Comparison of ENCODE assay signal across 17 mouse cellular contexts in the genomic region with DNA sequence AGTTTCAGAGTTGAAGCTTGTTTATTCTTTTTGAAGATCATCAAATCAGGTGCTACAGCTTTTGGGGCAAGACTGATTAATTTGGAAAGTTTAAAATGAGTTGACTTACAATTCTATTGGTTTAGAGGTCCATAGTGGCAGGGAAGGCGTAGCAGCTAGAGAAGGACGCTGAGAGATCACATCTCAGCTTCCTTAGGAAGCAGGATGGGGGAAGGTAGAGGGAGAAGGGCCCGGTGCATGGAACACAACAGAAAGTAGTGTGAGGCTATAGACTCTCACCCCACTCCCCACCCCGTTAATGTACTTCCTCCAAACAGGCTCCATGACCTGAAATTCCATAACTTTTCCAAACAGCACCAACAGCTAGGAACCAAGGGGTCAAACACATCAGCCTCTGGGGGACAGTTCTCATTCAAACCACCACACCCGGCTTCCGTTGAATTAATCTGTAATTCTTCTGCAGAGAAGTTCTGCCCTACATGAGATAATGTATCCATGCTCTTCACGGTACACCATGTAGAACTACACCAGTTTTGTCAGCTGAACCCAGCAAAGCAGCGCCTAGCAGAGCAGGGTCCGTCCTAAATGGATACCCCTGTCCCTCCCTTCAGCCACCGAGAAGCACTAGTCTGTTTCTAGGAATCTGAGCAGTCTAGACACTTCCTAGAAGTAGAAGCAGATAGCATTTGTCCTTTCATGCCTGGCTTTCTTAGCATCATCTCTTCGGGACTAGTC. TPM values are rescaled to one million over a fixed set of nuclear protein-coding genes. Genes with fewer than 3 reads are reported as not detected.
DNase-seq lines count a peak whose midpoint lies in the region; ATAC-seq and TF ChIP-seq lines count a peak whose summit lies in the region.
"Had no signal": no experiment of that assay in that cellular context is flagged by ENCODE, and none has a peak within 500 bp of the region (broad histone marks: within the 10 kb centered on the region; RNA-seq: fewer than 3 reads in every experiment).

No protein-coding gene starts in this region.

- no peak overlapping the region for H3K27ac ChIP-seq in kidney, adult 2 months (ENCODE audit: insufficient read depth, low read depth, low read length)
- H3K27ac ChIP-seq: limb, embryonic 13.5 days had no signal

- TF ChIP-seq CTCF in kidney, adult 2 months (conservative IDR thresholded peaks at IDR 0.05; ENCODE audit: insufficient read depth, insufficient read length, low read depth, low read length): no peak

- ATAC-seq in megakaryocyte, adult 5-6 weeks (ENCODE audit: poor library complexity, severe bottlenecking): no peak
- ATAC-seq in inflammation-experienced regulatory T-cells, adult 6 months: peak; percentile 64
- peak; percentile 54 for ATAC-seq in megakaryocyte progenitor cell, adult 5-6 weeks (replicated peaks; ENCODE audit: poor library complexity)
- ATAC-seq: hindbrain, embryonic 16.5 days; lung, postnatal 0 days; Patski had no signal

- 73% methylated on average over 11 of the region's 11 CpGs for WGBS in kidney, adult 2 months

- TF ChIP-seq POLR2A in kidney, adult 2 months (IDR thresholded peaks at IDR 0.05; ENCODE audit: low read depth, low read length): no peak

- H3K4me3 ChIP-seq in megakaryocyte, embryonic 14.5 days (replicated peaks): peak overlapping the region; percentile 87
- no peak overlapping the region for H3K4me3 ChIP-seq in kidney, adult 2 months (ENCODE audit: insufficient read depth, low read depth, low read length)
- H3K4me3 ChIP-seq: limb, embryonic 13.5 days had no signal

- peak; percentile 68 for DNase-seq in c-Kit-negative CD71-positive TER-119-positive erythroid progenitor cells, embryonic 14.5 days (ENCODE audit: low read depth, low spot score)
- DNase-seq in kidney, adult 2 months: no peak
- DNase-seq in kidney, adult 9 months: no peak
- no peak for DNase-seq in adrenal gland, postnatal 36 days
- DNase-seq: cerebellum, adult 9-10 months; gastrocnemius, postnatal 14 days; right cerebral cortex, adult 18-20 months; spleen, adult 18-20 months; thymus, postnatal 36 days had no signal

- peaks cover 70% of the 10 kb centered on the region for H3K36me3 ChIP-seq in megakaryocyte, embryonic 14.5 days (replicated peaks; ENCODE audit: low read length)
- H3K36me3 ChIP-seq in kidney, adult 2 months (ENCODE audit: control insufficient read depth, insufficient read depth, low read length): no peaks in the 10 kb centered on the region
- H3K36me3 ChIP-seq: limb, embryonic 13.5 days had no signal

- no peaks in the 10 kb centered on the region for H3K9me3 ChIP-seq in megakaryocyte, embryonic 14.5 days
- H3K9me3 ChIP-seq: limb, embryonic 13.5 days had no signal

- no peaks in the 10 kb centered on the region for H3K27me3 ChIP-seq in megakaryocyte, embryonic 14.5 days (replicated peaks)
- H3K27me3 ChIP-seq in kidney, adult 2 months (replicated peaks; ENCODE audit: control insufficient read depth, insufficient read depth, low read length): no peaks in the 10 kb centered on the region
- H3K27me3 ChIP-seq: limb, embryonic 13.5 days; Patski had no signal

- H3K4me1 ChIP-seq in megakaryocyte, embryonic 14.5 days: peaks cover 90% of the 10 kb centered on the region
- H3K4me1 ChIP-seq in kidney, adult 2 months (ENCODE audit: control insufficient read depth, insufficient read depth, low read length): peaks cover 3% of the 10 kb centered on the region; the same call in 1 of the 2 replicates

RNA-seq across cellular contexts. Expression of a gene that starts 12.3 kb away (rescaled TPM):
- 11.6 and 15.5 TPM in 2 replicates for polyA plus RNA-seq in megakaryocyte, embryonic 14.5 days (2012; ENCODE audit: insufficient read depth, low replicate concordance)
- total RNA-seq in megakaryocyte, adult 5-6 weeks (2015): 67.8 and 74.8 TPM in 2 replicates
- 33.7 and 43.9 TPM in 2 replicates for total RNA-seq in megakaryocyte, adult 5-6 weeks (2017)
- 10 to 100 TPM in 2 of 3 experiments, 1 to 10 TPM in 1; 9.3 to 18.6 (median 10.8) TPM for polyA plus RNA-seq in inflammation-experienced regulatory T-cells, adult 6 months (2017; shearing (Covaris generic))
- 39.5 and 43.2 TPM in 2 replicates for total RNA-seq in megakaryocyte progenitor cell, adult 5-6 weeks (2015)
- total RNA-seq in megakaryocyte progenitor cell, adult 5-6 weeks (2017): 16.4 and 16.5 TPM in 2 replicates
- 11.5 and 12.5 TPM in 2 replicates for polyA plus RNA-seq in kidney, adult 2 months (2012; rRNA removed)
- total RNA-seq in adrenal gland, postnatal 36 days (2021): 10 to 100 TPM; 31.1 to 51.6 TPM
